Mouse (Mus musculus): Measurements from ENCODE around the gene Glt6d1.

GRCm38 (mm10) chr2:25842758-25843157, 27.1 kb upstream of the Glt6d1 start:
- TF ChIP-seq TAL1 (IDR thresholded peaks at IDR 0.05; ENCODE audit: low read length) (no peak), ZKSCAN1 (IDR thresholded peaks at IDR 0.05; ENCODE audit: low read depth, low read length) (no peak), CTCF (IDR thresholded peaks at IDR 0.05 in 2 of 3, conservative IDR thresholded peaks at IDR 0.05 in 1 of 3; ENCODE audit: control insufficient read depth in 1 of 3, insufficient read depth in 1 of 3, low read depth in 2 of 3, low read length in 3 of 3, poor library complexity in 1 of 3, severe bottlenecking in 1 of 3) (no peak), KAT2A (conservative IDR thresholded peaks at IDR 0.05; ENCODE audit: low read depth, low read length) (no peak), EP300 (IDR thresholded peaks at IDR 0.05; ENCODE audit: low read depth in 1 of 2, low read length in 2 of 2) (no peak), USF2 (IDR thresholded peaks at IDR 0.05; ENCODE audit: borderline replicate concordance in 1 of 2, insufficient read depth in 1 of 2, low read depth in 1 of 2, low read length in 2 of 2) (no peak), POLR2AphosphoS5 (IDR thresholded peaks at IDR 0.05; ENCODE audit: borderline replicate concordance, low read depth, low read length) (no peak), USF1 (IDR thresholded peaks at IDR 0.05; ENCODE audit: low read depth, low read length) (no peak), MAFK (IDR thresholded peaks at IDR 0.05; ENCODE audit: borderline replicate concordance, low read depth, low read length) (no peak)

All from MEL (cell line).